Mouse (Mus musculus): ENCODE measurements around the gene S100a7a. TPM values are rescaled to one million over a fixed set of nuclear protein-coding genes. Genes with fewer than 3 reads are reported as not detected.

Gene S100a7a
- total RNA-seq, 2 experiments from 2014 or later, result 0.69 to 0.94 TPM

DNA sequence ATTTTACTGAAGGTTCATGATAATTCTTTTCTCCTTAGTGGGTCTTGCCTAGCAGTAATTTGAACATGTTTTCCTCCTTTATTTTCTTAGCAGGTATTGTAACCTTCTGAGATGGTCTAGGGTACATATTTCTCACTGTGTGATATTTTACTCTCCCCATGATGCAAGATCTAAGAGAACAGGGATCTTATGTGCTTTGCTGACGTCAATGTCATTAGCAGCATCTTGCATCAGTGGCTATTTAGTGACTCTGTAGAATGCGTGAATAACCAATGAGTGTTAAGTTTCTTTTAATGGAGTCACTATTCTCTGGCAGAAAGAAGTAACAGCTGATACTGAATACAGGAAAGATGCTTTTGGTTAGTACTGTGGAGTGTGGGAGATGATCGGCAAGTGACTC, 30.1 kb downstream of the S100a7a start:
- no peak for DNase-seq (ENCODE audit: low spot score in 2 of 2)
- intact Hi-C loops (cut with DNase I), result no loop called here

DNA sequence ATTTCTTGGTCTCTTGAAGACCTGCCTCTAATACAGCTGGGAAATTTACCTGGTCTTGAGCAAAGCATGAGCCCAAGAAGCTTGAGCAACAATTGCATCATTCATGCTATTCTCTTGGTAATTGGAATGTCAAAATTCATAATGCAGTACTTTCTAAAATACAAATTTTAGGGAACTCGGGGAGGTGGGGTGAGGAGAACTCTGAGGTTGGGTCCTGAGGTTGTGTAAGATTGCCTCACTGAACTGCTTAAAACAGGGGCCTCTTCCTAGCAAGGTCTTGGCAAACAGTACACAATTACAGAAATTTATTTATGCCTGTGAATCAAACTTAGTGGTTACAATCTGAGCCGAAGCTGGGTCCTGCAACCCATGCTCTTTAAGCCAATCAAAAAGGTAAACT, 33.0 kb downstream of the S100a7a start:
- intact Hi-C loops (cut with DNase I), result no loop called here

DNA sequence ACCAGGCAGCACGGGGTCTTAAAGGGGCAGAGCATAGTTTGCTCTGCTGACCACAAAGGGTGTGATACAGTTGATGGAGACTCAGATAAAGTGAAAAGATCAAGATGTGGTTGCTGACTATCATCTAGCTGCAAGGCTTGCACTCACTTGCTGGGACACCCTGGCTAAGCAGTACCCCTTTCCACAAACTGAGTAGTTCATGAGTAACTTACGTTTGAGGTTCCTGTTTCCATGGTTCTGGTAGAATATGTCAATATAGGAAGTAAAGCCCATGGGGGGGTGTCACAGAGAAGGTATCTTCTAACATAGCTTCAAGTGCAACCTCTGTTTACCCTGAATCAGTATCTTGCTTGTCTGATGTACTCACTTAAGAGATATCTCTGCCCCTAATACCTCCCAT, 39.7 kb downstream of the S100a7a start:
- intact Hi-C loops (cut with DNase I), result no loop called here
- no peak for DNase-seq (ENCODE audit: low spot score in 2 of 2)

More for the DNA sequence above, 33.0 kb downstream of the S100a7a start:
- DNase-seq (ENCODE audit: low spot score in 2 of 2), result no peak

DNA sequence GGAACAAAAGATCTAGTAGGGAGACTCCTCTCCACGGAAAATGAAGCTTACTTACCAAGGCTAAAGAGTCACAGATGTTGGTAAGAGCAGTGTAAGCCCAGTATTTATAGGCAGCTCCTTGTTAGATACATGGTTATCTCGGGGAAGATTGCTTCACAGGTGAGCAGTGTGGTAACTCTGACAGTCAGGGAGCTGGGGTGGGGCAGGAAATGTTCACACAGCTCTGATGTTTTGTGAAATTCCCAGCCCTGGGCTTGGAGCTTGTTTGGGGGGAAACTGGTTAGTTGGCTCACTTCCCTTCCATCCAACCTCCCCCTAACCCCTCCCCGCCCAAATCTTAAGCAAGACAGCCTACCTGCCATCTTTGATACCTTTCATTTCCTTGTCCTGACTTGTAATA, 41.8 kb downstream of the S100a7a start, which contains the start of gene S100a9:
Gene S100a9 (minus strand): TSS at position 109 of the 400 bp plus-strand sequence.
- no peak for DNase-seq (ENCODE audit: low spot score in 2 of 2)
- intact Hi-C loops (cut with DNase I), result no loop called here

DNA sequence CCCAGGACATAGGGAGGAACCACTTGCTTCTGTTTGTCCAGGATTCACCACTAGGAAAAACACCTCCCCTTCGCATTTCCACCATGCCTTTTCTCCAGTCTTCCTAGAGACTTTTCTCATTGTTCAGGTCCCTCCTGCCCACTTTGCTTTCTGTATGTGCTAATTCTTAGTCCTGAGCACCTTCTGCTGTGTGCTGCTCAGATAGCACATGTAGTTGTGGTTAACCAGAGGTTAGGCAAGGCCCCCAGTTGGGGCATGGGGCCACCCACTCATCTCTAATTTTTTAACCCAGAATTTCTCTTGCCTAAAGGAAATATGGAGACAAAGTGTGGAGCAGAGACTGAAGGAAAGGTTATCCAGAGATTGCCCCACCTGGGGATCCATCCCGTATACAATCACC, 48.4 kb downstream of the S100a7a start:
- intact Hi-C loops (cut with DNase I), result no loop called here
- no peak for DNase-seq (ENCODE audit: low spot score in 2 of 2)

Other genes starting within 250 kb of the S100a7a start
- 10 to 100 TPM; 64.3 to 70.2 TPM for gene Ints3, start 220.4 kb upstream of the S100a7a start, total RNA-seq (2021)
- gene Npr1, start 188.2 kb upstream of the S100a7a start, total RNA-seq (2021), result 1 to 10 TPM; 3.0 to 3.1 TPM
- 10 to 100 TPM; 81.2 to 84.6 TPM for gene Ilf2, start 177.9 kb upstream of the S100a7a start, total RNA-seq (2021)
- gene Snapin, start 163.0 kb upstream of the S100a7a start, total RNA-seq (2021), result 10 to 100 TPM; 46.6 to 52.8 TPM
- gene Chtop, start 144.5 kb upstream of the S100a7a start, total RNA-seq (2021), result 100 to 1,000 TPM; 177 to 179 TPM
- 100 to 1,000 TPM; 113 to 116 TPM for gene S100a1, start 139.6 kb upstream of the S100a7a start, total RNA-seq (2021)
- 10 to 100 TPM; 17.0 to 21.1 TPM for gene S100a13, start 139.6 kb upstream of the S100a7a start, total RNA-seq (2021)
- gene S100a14, start 127.2 kb upstream of the S100a7a start, total RNA-seq (2021), result under 1 TPM; 0.50 to 0.71 TPM
- gene S100a16, start 116.8 kb upstream of the S100a7a start, total RNA-seq (2021), result 10 to 100 TPM; 73.7 to 82.8 TPM
- gene S100a3, start 93.4 kb upstream of the S100a7a start, total RNA-seq (2021), result 1 to 10 TPM; 1.1 to 1.4 TPM
- not detected for gene S100a2, start 63.8 kb upstream of the S100a7a start, total RNA-seq (2021)
- gene Gm42674, start 52.1 kb upstream of the S100a7a start, total RNA-seq (2021), result not detected
- 1 to 10 TPM; 3.6 to 7.5 TPM for gene S100a4, start 50.2 kb upstream of the S100a7a start, total RNA-seq (2021)
- gene S100a5, start 45.5 kb upstream of the S100a7a start, total RNA-seq (2021), result not detected
- 10 to 100 TPM; 24.6 to 31.1 TPM for gene S100a6, start 41.1 kb upstream of the S100a7a start, total RNA-seq (2021)
- not detected for gene S100a8, start 15.0 kb downstream of the S100a7a start, total RNA-seq (2021)
- gene S100a9, start 41.7 kb downstream of the S100a7a start, total RNA-seq (2021), result not detected
- gene Pglyrp4, start 72.9 kb downstream of the S100a7a start, total RNA-seq (2021), result not detected
- gene Gm5849, start 123.9 kb downstream of the S100a7a start, total RNA-seq (2021), result not detected